Mouse (Mus musculus): ENCODE measurements at regions not wholly inside any gene's neighbourhood (a gene's known extent, or its start where the extent isn't known, plus 50 kb on each side); places are given as distances from the start of the nearest gene placed in this dataset.

DNA sequence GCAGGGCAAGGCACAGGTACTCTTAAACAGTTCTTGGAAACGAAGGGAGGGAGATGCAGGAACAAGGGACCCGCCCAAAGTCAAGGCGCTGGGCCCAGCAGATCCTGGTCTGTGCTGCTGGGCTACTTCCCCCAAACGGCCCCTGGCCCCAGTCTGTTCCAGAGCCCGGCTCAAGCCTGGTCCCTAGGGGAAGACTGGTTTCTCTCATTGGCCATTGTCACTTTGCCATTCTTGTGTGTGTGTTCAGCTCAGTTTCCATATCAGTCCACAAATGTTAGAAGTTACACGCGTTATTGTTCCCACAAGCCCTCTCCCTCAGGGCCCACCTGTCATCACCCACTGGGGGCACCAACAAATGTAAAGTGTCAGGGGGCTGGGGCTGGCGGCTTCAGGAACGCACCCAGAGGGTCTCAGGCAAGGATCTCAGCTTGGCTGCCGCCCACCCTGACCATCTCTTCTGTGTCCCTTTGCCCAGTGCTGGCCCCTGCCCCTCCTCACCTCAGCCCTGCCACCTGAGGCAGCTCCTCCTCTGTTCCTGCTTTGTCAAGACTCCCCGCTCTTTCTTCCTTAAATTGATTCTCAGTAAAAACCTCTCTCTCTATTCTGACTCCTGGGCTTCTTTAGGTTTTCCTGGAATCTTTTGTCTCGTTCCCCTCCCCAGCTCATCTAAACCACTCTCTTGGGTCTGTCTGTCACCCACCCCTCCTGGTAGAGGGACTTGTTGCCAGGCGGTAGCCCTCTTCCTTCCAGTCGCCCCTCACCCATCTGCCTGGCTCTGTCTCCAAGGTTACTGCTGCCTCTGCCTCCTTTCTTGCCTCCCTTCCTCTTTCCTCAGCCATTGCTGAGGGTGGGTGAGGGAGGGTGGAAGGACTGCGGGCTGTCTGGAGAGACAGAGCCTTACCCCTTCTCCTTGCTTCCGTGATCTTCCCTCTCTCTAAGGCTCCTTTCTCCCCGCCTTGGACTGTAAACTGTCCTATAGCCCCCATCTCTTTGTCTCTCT is 69.2 kb upstream of the 4931429L15Rik start:
- DNase-seq (ENCODE audit: low spot score), result no peak

DNA sequence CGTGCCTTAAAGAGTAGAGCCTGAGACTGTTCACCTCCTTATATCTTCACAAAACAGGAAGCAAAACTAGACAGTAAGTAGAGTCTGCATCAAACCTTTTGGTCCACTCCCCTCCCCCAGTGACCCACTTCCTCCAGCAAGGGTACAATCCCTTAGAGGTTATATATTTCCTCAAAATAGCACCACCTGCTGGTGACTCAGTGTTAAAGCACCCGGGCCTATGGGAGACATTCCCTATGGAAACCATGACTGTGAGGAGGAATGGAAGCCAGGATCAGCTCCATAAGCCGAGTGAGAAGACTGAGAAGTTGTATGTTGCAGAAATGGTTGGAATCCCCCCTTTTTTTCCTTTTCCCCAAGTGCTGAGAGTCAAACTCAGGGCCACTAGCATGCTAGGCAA is 66.5 kb upstream of the 4931429L15Rik start:
- DNase-seq (ENCODE audit: low spot score), result no peak

DNA sequence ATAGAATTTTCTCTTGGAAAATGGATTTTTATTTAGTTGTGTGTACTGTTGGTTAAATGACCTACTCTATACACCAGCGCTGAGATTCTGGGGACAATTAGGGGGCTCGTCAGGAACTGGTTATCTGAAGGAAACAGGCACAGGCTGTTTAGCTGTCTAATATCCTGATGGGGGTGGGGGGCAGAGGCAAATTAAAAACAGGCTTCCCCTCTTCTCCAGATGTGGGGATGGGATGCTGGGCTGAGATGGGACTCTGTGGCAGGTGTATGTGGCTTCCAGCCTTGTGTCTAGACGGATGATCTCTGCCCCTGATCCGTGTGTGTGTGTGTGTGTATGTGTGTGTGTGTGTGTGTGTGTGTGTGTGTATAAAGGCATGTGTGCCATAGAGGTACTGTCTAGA is 61.6 kb upstream of the 4931429L15Rik start:
- DNase-seq (ENCODE audit: low spot score), result no peak

DNA sequence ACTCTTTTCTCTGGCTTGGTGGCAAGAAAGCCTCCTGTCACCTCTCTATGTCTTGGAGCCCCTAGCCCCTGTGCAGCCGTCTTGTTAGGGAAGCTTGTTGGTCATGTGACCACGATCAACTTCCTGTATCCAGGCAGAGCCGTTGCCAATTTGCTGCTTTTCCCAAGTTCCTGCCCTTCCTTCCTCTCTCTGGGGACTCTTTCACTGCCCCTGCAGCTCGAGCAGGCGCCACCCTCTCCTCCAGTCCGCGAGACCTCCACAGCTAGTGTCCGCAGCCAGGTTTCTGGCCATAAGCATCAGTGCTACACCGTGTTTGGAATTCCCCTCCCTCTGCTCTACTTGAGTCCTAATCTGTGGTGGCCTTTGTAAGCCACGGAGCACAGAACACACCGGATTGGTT is 59.7 kb upstream of the 4931429L15Rik start:
- DNase-seq (ENCODE audit: low spot score), result no peak

- no peak for DNase-seq (ENCODE audit: low spot score)
Measured at GRCm38 (mm10) chr9:46378339-46378738, 58.6 kb upstream of the 4931429L15Rik start.
